Mouse (Mus musculus): ENCODE measurements around the gene Foxj1.

Gene Foxj1

DNA sequence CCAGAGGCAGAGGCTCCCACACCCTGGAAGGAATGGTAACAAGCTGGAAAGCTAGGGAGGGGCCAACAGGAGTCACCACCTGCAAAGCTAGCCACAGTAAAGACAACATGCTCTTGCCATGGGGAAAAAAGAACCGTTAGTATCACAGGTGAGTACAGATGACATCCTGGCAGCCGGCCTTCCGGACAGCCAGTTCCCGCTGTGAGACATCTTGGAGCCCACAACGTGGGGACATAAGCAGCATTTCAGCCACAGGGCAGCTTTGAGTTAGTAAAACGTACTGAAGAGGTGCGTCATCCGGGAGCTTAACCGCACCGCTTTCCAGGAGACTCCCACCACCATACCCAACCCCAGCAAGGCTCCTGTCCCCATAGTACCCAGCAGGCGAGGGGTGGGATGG is 37.0 kb downstream of the Foxj1 start:
- DNase-seq: peak; percentile 72 to 75

- peak in 1 of 2 experiments; percentile 20 for DNase-seq
Observed at GRCm38 (mm10) chr11:116297017-116297416, 38.2 kb downstream of the Foxj1 start.

GRCm38 (mm10) chr11:116296191-116296734 is 38.9 kb downstream of the Foxj1 start:
- peak in 1 of 2 experiments; percentile 17 for DNase-seq

- DNase-seq: peak; percentile 47 to 60
Observed at GRCm38 (mm10) chr11:116294319-116294718, 40.9 kb downstream of the Foxj1 start.

GRCm38 (mm10) chr11:116293538-116294137 is 41.6 kb downstream of the Foxj1 start:
- DNase-seq: no peak

- no peak for DNase-seq
Observed at GRCm38 (mm10) chr11:116292401-116292800, 42.8 kb downstream of the Foxj1 start.

- DNase-seq: no peak
Observed at GRCm38 (mm10) chr11:116290556-116290955, 44.6 kb downstream of the Foxj1 start.

DNA sequence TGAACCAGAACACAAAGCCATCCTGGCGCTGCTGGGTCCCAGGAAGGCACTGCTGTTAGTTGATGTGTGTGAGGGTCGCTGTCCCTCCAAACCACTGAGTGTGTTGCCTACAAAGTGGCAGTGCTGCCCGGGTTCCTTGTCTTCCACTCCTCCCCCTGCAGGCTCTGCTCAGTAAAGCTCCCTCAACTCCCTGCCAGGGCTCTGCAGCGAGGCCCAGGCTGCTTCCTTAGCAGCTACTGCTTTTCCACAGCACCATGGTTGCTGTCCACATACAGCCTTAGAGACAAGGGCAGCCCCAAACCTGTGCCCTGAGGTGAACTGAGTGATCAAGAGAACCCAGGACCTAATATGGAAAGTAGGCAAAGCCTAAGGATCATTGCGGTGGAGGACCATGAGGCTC is 47.8 kb downstream of the Foxj1 start:
- no peak for DNase-seq

GRCm38 (mm10) chr11:116285770-116286191 is 49.4 kb downstream of the Foxj1 start:
- no peak for DNase-seq

DNA sequence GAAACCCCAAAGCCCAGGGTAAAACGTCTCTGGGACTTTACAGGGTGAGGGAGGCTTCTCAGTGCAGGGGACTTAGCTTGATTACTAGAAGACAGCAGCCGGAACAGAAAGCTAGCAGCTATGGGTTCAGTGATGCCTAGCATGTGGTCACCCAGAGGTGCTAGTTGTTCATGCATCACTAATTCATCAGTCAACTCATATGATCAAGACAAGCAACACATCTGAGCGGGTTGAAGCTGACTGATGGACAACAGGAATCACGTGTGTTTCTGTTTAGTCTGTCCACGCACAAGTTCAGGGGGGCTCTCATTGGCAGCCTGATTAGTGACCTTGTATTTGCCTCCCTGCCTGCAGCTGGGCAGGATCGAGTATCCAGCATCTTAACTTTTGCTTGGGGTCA is 51.2 kb downstream of the Foxj1 start:
- DNase-seq: no peak

DNA sequence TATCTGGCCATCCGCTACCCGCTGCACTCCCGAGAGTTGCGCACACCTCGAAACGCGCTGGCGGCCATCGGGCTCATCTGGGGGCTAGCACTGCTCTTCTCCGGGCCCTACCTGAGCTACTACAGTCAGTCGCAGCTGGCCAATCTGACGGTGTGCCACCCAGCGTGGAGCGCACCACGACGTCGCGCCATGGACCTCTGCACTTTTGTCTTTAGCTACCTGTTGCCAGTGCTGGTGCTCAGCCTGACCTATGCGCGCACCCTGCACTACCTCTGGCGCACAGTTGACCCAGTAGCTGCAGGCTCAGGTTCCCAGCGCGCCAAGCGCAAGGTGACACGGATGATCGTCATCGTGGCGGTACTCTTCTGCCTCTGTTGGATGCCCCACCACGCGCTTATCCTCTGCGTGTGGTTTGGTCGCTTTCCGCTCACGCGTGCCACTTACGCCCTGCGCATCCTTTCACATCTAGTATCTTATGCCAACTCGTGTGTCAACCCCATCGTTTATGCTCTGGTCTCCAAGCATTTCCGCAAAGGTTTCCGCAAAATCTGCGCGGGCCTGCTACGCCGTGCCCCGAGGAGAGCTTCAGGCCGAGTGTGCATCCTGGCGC is 52.2 kb downstream of the Foxj1 start:
- DNase-seq: no peak

- DNase-seq: no peak
Observed at GRCm38 (mm10) chr11:116282089-116282488, 53.1 kb downstream of the Foxj1 start.

DNA sequence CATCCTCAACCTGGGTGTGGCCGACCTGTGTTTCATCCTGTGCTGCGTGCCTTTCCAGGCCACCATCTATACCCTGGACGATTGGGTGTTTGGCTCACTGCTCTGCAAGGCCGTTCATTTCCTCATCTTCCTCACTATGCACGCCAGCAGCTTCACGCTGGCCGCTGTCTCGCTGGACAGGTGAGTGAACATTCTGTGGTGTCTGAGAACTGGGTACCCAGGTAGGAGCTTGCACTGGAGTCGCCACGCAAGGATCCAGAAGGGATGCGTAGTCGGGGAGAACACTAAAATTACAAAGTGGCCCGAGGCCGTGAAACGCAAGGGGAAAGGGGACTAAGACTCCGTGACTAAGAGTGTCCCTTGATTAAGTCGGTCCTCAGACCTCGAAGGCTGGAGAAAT is 53.5 kb downstream of the Foxj1 start:
- no peak for DNase-seq

DNA sequence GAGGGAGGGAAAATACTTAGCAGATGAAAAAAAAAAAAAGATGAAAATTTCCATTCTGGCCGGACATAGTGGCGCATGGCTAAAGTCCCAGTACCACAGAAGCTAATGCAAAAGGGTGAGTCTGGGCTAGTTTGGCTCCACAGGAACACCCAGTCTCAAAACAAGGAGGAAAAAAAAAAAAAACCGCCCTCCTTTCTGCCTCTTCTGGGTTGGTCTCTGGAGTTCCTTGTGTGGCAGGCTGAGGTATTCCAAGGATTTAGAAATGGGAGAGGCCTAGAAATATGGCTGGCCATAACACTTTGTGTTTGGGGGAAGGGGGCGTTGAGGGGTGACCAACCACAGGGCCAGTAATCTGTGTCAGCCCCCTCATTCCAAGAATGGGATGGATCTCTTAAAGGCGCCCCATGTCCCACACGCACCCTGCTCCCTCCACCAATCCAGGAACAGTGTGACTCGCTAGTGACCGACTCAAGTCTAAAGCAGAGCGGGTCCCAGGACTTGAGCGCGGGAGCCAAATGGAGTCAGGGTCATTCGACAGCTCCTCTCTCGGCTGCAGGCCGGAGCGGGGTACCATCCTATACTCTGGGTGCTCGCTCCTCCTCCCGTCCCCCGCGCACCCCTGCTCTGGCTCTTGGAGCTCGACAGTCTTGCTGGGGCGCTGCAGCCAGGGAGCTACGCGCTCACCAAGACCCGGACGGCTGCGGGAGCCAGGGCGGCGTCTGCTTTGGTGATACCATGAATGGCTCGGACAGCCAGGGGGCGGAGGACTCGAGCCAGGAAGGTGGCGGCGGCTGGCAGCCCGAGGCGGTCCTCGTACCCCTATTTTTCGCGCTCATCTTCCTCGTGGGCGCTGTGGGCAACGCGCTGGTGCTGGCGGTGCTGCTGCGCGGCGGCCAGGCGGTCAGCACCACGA is 54.2 kb downstream of the Foxj1 start, which contains the start of gene Galr2:
Gene Galr2, plus strand, starts transcription at position 189 of the 913 bp plus-strand sequence.
- no peak for DNase-seq
